Mouse (Mus musculus): Measurements from ENCODE around the gene Zfp60. TPM values are rescaled to one million over a fixed set of nuclear protein-coding genes. Genes with fewer than 3 reads are reported as not detected.

Gene Zfp60
- polyA plus RNA-seq, 1 experiment from 2014 or later: 62.5 TPM

DNA sequence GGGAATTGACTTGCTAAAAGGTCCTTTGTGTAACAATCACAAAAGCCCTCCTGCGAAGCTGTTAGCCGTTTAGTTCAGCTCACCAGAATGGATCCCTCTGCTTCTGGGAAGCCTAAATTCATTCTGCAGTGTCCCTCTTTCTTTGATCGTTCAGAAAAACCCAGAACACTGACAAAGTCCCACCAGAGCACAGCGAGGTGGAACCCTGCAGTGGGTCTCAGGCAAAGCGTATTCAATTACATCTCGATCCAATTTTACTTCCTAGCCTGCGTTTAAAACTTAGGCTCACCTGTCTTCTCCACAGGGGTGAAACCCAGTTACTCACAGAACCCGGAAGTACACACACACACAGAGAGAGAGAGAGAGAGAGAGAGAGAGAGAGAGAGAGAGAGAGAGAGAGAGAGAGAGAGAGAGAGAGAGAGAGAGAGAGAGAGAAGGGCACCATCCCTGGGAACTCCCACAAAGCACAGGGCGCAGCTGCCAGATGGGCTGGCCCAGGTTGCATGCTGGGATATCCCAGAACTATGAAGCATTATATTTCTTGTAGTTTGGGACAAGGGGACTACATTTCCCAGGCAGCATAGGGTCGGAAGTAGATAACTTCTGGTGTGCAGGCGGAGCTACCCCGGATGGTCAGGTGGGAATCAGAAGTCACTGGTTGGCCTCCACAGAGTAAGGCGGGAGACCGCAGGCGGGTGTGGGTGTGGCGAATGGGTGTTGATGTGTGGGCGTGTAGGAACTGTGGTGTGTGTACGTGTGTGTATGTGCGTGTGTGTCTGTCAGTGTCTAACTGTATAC is 42.2 kb upstream of the Zfp60 start, which contains the start of gene Zfp607b:
Gene Zfp607b (plus strand): TSS at position 526 of the 798 bp plus-strand sequence.
- no peaks in the 10 kb centered on the region for H3K9me3 ChIP-seq (replicated peaks; ENCODE audit: control insufficient read depth, low read length)
- ATAC-seq (replicated peaks; ENCODE audit: insufficient number of reproducible peaks, low FRiP score, low TSS enrichment, low read depth): peak; percentile 99
- peak; percentile 96 for DNase-seq (ENCODE audit: low spot score)
- peaks cover 2% of the 10 kb centered on the region; the same call in 1 of the 2 replicates for H3K4me1 ChIP-seq (ENCODE audit: control insufficient read depth, insufficient read depth, low read length)
- H3K4me3 ChIP-seq (ENCODE audit: low read depth, low read length): peak within 1 kb of the TSS; percentile 46
- H3K4me2 ChIP-seq (ENCODE audit: low read depth, low read length): peak within 1 kb of the TSS; percentile 58
- WGBS: 1% methylated on average over 19 of the region's 19 CpGs
- no peaks in the 10 kb centered on the region for H3K36me3 ChIP-seq (replicated peaks; ENCODE audit: control insufficient read depth, insufficient read depth, low read depth, low read length)
- H3K9ac ChIP-seq (replicated peaks; ENCODE audit: low read length): peak within 1 kb of the TSS; percentile 57
- no peaks in the 10 kb centered on the region for H3K27me3 ChIP-seq (ENCODE audit: control insufficient read depth, insufficient read depth, low read length)
- H3K27ac ChIP-seq (replicated peaks; ENCODE audit: low read depth, low read length): no peak within 1 kb of the TSS; the same call in 1 of the 2 replicates

DNA sequence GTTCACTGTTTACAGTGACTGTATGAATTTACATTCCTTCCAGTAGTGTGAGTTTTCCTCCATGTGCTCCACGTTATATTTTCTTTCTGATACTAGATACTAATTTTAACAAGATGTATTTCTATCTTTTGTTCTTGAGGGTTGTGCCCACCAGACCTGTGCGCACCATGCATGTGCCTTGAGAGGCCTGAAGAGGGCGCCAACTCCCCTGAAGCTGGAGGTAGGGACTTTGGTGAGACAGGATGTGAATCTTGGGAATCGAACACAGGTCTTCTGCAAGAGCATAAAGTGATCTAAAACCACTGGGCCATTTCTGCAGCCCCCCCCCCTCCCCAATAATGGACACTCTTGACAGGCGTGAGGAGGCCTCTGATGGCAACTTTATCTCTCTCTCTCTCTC is 40.1 kb upstream of the Zfp60 start:
- ATAC-seq (replicated peaks; ENCODE audit: insufficient number of reproducible peaks, low FRiP score, low TSS enrichment, low read depth): no peak
- H3K4me1 ChIP-seq (ENCODE audit: control insufficient read depth, insufficient read depth, low read length): peaks cover 2% of the 10 kb centered on the region; the same call in 1 of the 2 replicates
- H3K4me3 ChIP-seq (ENCODE audit: low read depth, low read length): no peak overlapping the region
- no peak overlapping the region for H3K27ac ChIP-seq (replicated peaks; ENCODE audit: low read depth, low read length)
- H3K4me2 ChIP-seq (ENCODE audit: low read depth, low read length): no peak overlapping the region
- peak; percentile 57 for DNase-seq (ENCODE audit: low spot score)
- no peak overlapping the region for H3K9ac ChIP-seq (replicated peaks; ENCODE audit: low read length)
- H3K9me3 ChIP-seq (replicated peaks; ENCODE audit: control insufficient read depth, low read length): no peaks in the 10 kb centered on the region
- WGBS: 35% methylated on average over 5 of the region's 5 CpGs
- H3K36me3 ChIP-seq (replicated peaks; ENCODE audit: control insufficient read depth, insufficient read depth, low read depth, low read length): no peaks in the 10 kb centered on the region
- H3K27me3 ChIP-seq (ENCODE audit: control insufficient read depth, insufficient read depth, low read length): no peaks in the 10 kb centered on the region

DNA sequence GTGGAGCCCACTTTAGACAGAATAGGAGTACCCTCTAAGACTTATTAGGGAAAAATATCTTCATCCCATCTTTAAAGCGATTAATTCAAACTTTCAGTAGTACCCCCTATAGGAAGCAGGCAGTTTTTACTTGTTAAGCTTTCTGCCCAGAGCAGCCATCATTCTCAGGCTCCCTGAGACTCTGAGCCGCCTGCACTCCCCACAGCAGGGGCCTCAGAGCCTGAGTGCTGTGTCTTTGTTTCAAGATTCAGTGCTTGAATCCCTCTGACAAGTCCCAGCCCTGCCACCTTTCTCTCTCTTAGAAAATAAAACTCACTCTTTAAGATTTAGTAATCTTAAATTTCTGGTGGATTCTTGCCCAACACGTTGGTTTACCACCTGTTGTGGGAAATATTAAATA is 34.5 kb upstream of the Zfp60 start:
- WGBS: 31% methylated on average over 3 of the region's 3 CpGs
- no peak overlapping the region for H3K4me2 ChIP-seq (ENCODE audit: low read depth, low read length)

DNA sequence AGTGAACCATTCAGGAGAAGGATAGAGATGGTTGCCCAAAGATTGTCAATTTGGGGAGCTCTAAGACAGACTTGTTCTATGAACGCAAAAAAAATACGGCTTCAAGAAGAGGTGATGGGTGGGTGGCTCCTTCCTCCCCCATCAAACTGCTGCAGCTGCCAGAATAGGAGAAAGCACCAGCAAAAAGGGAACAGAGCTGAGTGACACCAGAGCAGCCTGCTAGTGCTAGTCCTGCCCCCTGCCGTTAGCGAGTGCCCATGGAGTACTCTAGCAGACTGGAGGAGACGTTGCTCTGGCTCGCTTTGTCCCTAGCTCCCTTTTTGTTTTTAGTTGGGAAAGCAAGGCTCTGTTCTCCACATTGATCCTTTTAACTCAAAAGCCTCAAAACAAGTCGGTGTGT is 20.8 kb upstream of the Zfp60 start:
- Histone ChIP-seq H3K4me2 (ENCODE audit: low read depth, low read length) (no peak overlapping the region), H3K4me1 (ENCODE audit: control insufficient read depth, insufficient read depth, low read length) (no peaks in the 10 kb centered on the region), H3K27ac (replicated peaks; ENCODE audit: low read depth, low read length) (no peak overlapping the region), H3K36me3 (replicated peaks; ENCODE audit: control insufficient read depth, insufficient read depth, low read depth, low read length) (no peaks in the 10 kb centered on the region), H3K4me3 (ENCODE audit: low read depth, low read length) (no peak overlapping the region), H3K27me3 (ENCODE audit: control insufficient read depth, insufficient read depth, low read length) (no peaks in the 10 kb centered on the region), H3K9ac (replicated peaks; ENCODE audit: low read length) (no peak overlapping the region), H3K9me3 (replicated peaks; ENCODE audit: control insufficient read depth, low read length) (no peaks in the 10 kb centered on the region)
- DNase-seq (ENCODE audit: low spot score) (no peak), ATAC-seq (replicated peaks; ENCODE audit: insufficient number of reproducible peaks, low FRiP score, low TSS enrichment, low read depth) (no peak)
- 81% methylated on average over 7 of the region's 7 CpGs for WGBS

More for the DNA sequence above, 34.5 kb upstream of the Zfp60 start:
- H3K27me3 ChIP-seq (ENCODE audit: control insufficient read depth, insufficient read depth, low read length): no peaks in the 10 kb centered on the region
- H3K4me1 ChIP-seq (ENCODE audit: control insufficient read depth, insufficient read depth, low read length): no peaks in the 10 kb centered on the region
- H3K9ac ChIP-seq (replicated peaks; ENCODE audit: low read length): no peak overlapping the region
- ATAC-seq (replicated peaks; ENCODE audit: insufficient number of reproducible peaks, low FRiP score, low TSS enrichment, low read depth) (no peak), DNase-seq (ENCODE audit: low spot score) (no peak)
- H3K27ac ChIP-seq (replicated peaks; ENCODE audit: low read depth, low read length): no peak overlapping the region
- H3K9me3 ChIP-seq (replicated peaks; ENCODE audit: control insufficient read depth, low read length): no peaks in the 10 kb centered on the region
- H3K4me3 ChIP-seq (ENCODE audit: low read depth, low read length): no peak overlapping the region
- H3K36me3 ChIP-seq (replicated peaks; ENCODE audit: control insufficient read depth, insufficient read depth, low read depth, low read length): no peaks in the 10 kb centered on the region

DNA sequence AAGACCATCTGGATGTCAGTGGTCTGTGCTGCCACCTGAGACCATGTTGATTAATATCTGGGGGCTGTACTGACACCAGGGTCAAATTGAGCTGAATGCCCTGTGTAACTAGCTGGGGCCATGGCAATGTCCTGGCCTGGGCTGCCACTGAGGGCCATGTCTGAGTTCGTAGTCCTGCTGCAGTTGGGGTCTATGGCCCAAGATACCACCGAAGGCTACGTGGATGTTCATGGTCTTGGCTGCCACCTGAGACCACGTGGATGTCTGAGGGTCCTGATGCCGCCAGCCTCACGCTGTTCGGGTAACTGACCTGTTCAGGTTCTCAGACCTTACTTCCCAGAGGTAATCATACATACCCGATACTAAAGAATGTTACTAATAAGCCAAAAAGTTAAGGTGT is 9.2 kb upstream of the Zfp60 start:
- Histone ChIP-seq H3K4me3 (ENCODE audit: low read depth, low read length) (no peak overlapping the region), H3K9me3 (replicated peaks; ENCODE audit: control insufficient read depth, low read length) (no peaks in the 10 kb centered on the region), H3K4me2 (ENCODE audit: low read depth, low read length) (no peak overlapping the region), H3K4me1 (ENCODE audit: control insufficient read depth, insufficient read depth, low read length) (no peaks in the 10 kb centered on the region), H3K9ac (replicated peaks; ENCODE audit: low read length) (no peak overlapping the region), H3K27ac (replicated peaks; ENCODE audit: low read depth, low read length) (no peak overlapping the region), H3K36me3 (replicated peaks; ENCODE audit: control insufficient read depth, insufficient read depth, low read depth, low read length) (no peaks in the 10 kb centered on the region), H3K27me3 (ENCODE audit: control insufficient read depth, insufficient read depth, low read length) (no peaks in the 10 kb centered on the region)
- DNase-seq (ENCODE audit: low spot score): no peak
- WGBS: 93% methylated on average over 8 of the region's 8 CpGs
- ATAC-seq (replicated peaks; ENCODE audit: insufficient number of reproducible peaks, low FRiP score, low TSS enrichment, low read depth): no peak

DNA sequence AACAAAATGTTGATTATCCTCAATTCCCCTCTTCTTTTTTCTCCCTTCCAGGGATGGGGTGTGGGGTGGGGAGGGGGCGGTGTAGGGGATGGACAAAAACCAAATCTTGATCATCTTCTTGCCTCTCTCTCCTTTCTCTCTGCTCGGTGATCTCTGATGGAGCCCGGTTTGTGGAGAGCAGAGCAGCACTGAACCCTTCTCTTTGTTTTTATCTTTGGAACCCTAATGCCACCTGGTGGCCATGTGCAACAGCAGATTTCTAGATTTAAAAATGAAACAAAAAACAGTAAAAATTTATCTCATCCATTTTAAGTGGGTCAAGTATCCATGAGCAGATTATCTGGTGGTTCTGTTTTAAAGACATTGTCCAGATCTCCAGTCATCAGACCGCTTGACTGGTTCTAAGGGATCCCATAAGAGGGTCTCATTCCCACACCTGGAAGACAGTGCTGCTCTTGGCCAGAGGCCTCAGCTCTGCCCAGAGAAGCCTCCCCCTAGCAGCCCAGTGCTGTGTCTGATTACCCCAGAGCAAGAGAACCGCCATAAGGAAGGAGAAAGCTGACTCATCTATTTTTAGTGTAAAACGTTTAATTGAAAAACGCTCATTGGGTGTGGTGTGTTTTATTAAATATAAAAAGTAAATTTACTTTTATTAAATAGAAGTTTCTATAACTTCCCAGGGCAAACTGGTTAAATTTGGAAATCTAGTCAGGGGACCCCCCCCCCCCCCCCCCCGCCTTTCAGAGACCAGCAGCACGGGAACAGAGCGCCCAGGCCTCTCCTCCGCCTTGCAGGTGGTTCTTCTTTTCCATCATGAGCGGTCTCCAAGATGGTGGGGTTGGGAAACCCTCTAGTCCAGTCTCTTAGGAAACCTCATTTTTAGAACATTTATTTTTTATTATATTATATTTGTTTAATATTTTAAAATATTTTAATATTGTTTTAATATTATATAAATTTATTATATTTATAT is 5.3 kb upstream of the Zfp60 start:
- Histone ChIP-seq H3K9me3 (replicated peaks; ENCODE audit: control insufficient read depth, low read length) (no peaks in the 10 kb centered on the region), H3K27ac (replicated peaks; ENCODE audit: low read depth, low read length) (no peak overlapping the region), H3K4me1 (ENCODE audit: control insufficient read depth, insufficient read depth, low read length) (no peaks in the 10 kb centered on the region), H3K27me3 (ENCODE audit: control insufficient read depth, insufficient read depth, low read length) (no peaks in the 10 kb centered on the region), H3K4me3 (ENCODE audit: low read depth, low read length) (no peak overlapping the region), H3K9ac (replicated peaks; ENCODE audit: low read length) (no peak overlapping the region), H3K4me2 (ENCODE audit: low read depth, low read length) (no peak overlapping the region), H3K36me3 (replicated peaks; ENCODE audit: control insufficient read depth, insufficient read depth, low read depth, low read length) (no peaks in the 10 kb centered on the region)
- ATAC-seq (replicated peaks; ENCODE audit: insufficient number of reproducible peaks, low FRiP score, low TSS enrichment, low read depth) (peak; percentile 77), DNase-seq (ENCODE audit: low spot score) (peak; percentile 80)
- WGBS: 47% methylated on average over 12 of the region's 12 CpGs

DNA sequence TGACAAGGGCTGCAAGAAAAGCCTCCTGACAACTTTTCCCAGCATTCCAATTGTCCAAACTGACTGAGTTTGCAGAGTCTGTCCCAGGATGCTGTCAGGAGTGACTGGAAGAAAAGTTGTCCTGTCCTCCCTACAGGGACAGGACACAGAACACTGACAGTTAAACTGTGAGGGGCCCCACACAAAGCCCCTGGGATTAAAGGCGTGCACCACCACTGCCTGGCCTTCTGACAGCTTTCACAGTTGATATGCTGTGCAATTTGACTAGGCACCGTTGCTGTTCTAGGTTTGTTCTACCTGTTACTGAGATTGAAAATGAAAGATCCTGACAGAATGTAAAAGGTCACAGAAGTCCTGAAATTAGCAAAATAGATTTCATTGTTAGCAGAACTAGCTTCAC is 3.7 kb upstream of the Zfp60 start:
- Histone ChIP-seq H3K4me3 (ENCODE audit: low read depth, low read length) (no peak overlapping the region), H3K4me2 (ENCODE audit: low read depth, low read length) (no peak overlapping the region), H3K36me3 (replicated peaks; ENCODE audit: control insufficient read depth, insufficient read depth, low read depth, low read length) (no peaks in the 10 kb centered on the region), H3K27me3 (ENCODE audit: control insufficient read depth, insufficient read depth, low read length) (no peaks in the 10 kb centered on the region), H3K4me1 (ENCODE audit: control insufficient read depth, insufficient read depth, low read length) (no peaks in the 10 kb centered on the region), H3K9ac (replicated peaks; ENCODE audit: low read length) (no peak overlapping the region), H3K27ac (replicated peaks; ENCODE audit: low read depth, low read length) (no peak overlapping the region), H3K9me3 (replicated peaks; ENCODE audit: control insufficient read depth, low read length) (no peaks in the 10 kb centered on the region)
- ATAC-seq (replicated peaks; ENCODE audit: insufficient number of reproducible peaks, low FRiP score, low TSS enrichment, low read depth): no peak
- no peak for DNase-seq (ENCODE audit: low spot score)
- WGBS: 53% methylated on average over 2 of the region's 2 CpGs

Measured in embryonic facial prominence, embryonic 11.5 days (tissue).